Mouse (Mus musculus) embryonic fibroblast, embryonic 13.5 days (primary cell): Measurements from ENCODE around the gene Casp3.

Experiments used
- CTCF ChIP-seq: IDR thresholded peaks from 2 replicates; pipeline ENCODE4 v1.5.1; 2011; ENCODE audit warnings: mild to moderate bottlenecking, control low read depth, low read length, moderate library complexity, borderline replicate concordance; ENCODE audit not compliant: insufficient read depth
- POLR2A ChIP-seq: IDR thresholded peaks from 2 replicates; pipeline ENCODE4 v1.6.1; 2011; ENCODE audit warnings: low read depth, mild to moderate bottlenecking, control low read depth, low read length, moderate library complexity

DNA sequence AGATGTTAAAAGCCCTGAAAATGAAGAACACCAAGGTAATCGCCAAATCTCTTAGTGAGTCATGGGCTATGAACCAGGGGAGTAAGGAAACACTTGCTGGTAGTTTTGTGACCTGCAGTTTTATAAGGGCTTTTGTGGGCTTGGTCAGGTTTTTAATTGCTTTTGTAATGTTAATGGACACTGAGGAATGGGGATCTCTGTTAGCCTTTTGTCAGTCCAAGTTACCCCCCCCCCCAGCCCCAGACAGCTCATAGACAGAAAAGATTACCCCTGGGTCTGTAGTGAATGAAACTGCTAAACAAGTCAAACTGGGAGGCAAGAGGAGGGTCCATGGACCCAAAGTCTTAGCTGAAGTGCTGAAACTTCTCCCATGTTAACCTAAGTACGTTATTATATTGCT lies 43.6 kb upstream of the Casp3 start:
- TF ChIP-seq CTCF (no peak), POLR2A (no peak)
